In genomic region chr19:25856344-25856743, GRCm38 (mm10) we compare ENCODE assay signal across 14 mouse cellular contexts.
DNase-seq lines count a peak whose midpoint lies in the region; ATAC-seq lines count a peak whose summit lies in the region.
"Had no signal": no experiment of that assay in that cellular context is flagged by ENCODE, and none has a peak within 500 bp of the region (broad histone marks: within the 10 kb centered on the region; RNA-seq: fewer than 3 reads in every experiment).

No protein-coding gene starts in this region.

- H3K27ac ChIP-seq in embryonic facial prominence, embryonic 11.5 days (replicated peaks; ENCODE audit: low read depth, low read length): no peak overlapping the region
- no peak overlapping the region for H3K27ac ChIP-seq in embryonic facial prominence, embryonic 10.5 days (replicated peaks)
- peak overlapping the region; percentile 42; the same call in 1 of the 2 replicates for H3K27ac ChIP-seq in intestine, embryonic 15.5 days
- peak overlapping the region; percentile 89 for H3K27ac ChIP-seq in stomach, embryonic 15.5 days
- no peak overlapping the region for H3K27ac ChIP-seq in hindbrain, embryonic 14.5 days
- H3K27ac ChIP-seq: liver, embryonic 14.5 days; midbrain, embryonic 10.5 days had no signal

- H3K4me2 ChIP-seq in embryonic facial prominence, embryonic 11.5 days (ENCODE audit: low read depth, low read length): no peak overlapping the region
- H3K4me2 ChIP-seq in intestine, embryonic 15.5 days (replicated peaks): no peak overlapping the region
- no peak overlapping the region for H3K4me2 ChIP-seq in stomach, embryonic 15.5 days
- H3K4me2 ChIP-seq in hindbrain, embryonic 14.5 days (replicated peaks): no peak overlapping the region

- H3K4me1 ChIP-seq in embryonic facial prominence, embryonic 11.5 days (ENCODE audit: control insufficient read depth, insufficient read depth, low read length): no peaks in the 10 kb centered on the region
- H3K4me1 ChIP-seq in embryonic facial prominence, embryonic 10.5 days: peaks cover 4% of the 10 kb centered on the region; the same call in 1 of the 2 replicates
- no peaks in the 10 kb centered on the region for H3K4me1 ChIP-seq in intestine, embryonic 15.5 days (replicated peaks)
- no peaks in the 10 kb centered on the region for H3K4me1 ChIP-seq in stomach, embryonic 15.5 days
- no peaks in the 10 kb centered on the region for H3K4me1 ChIP-seq in hindbrain, embryonic 14.5 days (replicated peaks; ENCODE audit: control insufficient read depth, insufficient read depth, low read length)

- 52% methylated on average over 4 of the region's 4 CpGs for WGBS in embryonic facial prominence, embryonic 11.5 days
- 72% methylated on average over 4 of the region's 4 CpGs for WGBS in embryonic facial prominence, embryonic 10.5 days
- WGBS in intestine, embryonic 15.5 days: 19% methylated on average over 4 of the region's 4 CpGs
- WGBS in stomach, embryonic 15.5 days: 25% methylated on average over 4 of the region's 4 CpGs
- 87% methylated on average over 4 of the region's 4 CpGs for WGBS in hindbrain, embryonic 14.5 days

- H3K4me3 ChIP-seq in embryonic facial prominence, embryonic 11.5 days (ENCODE audit: low read depth, low read length): no peak overlapping the region
- H3K4me3 ChIP-seq in embryonic facial prominence, embryonic 10.5 days: no peak overlapping the region
- H3K4me3 ChIP-seq in intestine, embryonic 15.5 days (replicated peaks): no peak overlapping the region
- H3K4me3 ChIP-seq in stomach, embryonic 15.5 days (replicated peaks): no peak overlapping the region
- H3K4me3 ChIP-seq in hindbrain, embryonic 14.5 days (replicated peaks; ENCODE audit: low read length): no peak overlapping the region
- H3K4me3 ChIP-seq: erythroblast, embryonic 14.5 days; midbrain, embryonic 10.5 days had no signal

- no peaks in the 10 kb centered on the region for H3K36me3 ChIP-seq in embryonic facial prominence, embryonic 11.5 days (replicated peaks; ENCODE audit: control insufficient read depth, insufficient read depth, low read depth, low read length)
- H3K36me3 ChIP-seq in embryonic facial prominence, embryonic 10.5 days (replicated peaks): no peaks in the 10 kb centered on the region
- no peaks in the 10 kb centered on the region for H3K36me3 ChIP-seq in intestine, embryonic 15.5 days
- no peaks in the 10 kb centered on the region for H3K36me3 ChIP-seq in stomach, embryonic 15.5 days
- H3K36me3 ChIP-seq in hindbrain, embryonic 14.5 days (replicated peaks; ENCODE audit: control insufficient read depth, insufficient read depth): no peaks in the 10 kb centered on the region
- H3K36me3 ChIP-seq: midbrain, embryonic 10.5 days had no signal

- H3K9ac ChIP-seq in embryonic facial prominence, embryonic 11.5 days (replicated peaks; ENCODE audit: low read length): no peak overlapping the region
- H3K9ac ChIP-seq in intestine, embryonic 15.5 days: no peak overlapping the region
- no peak overlapping the region for H3K9ac ChIP-seq in stomach, embryonic 15.5 days
- no peak overlapping the region for H3K9ac ChIP-seq in hindbrain, embryonic 14.5 days
- H3K9ac ChIP-seq: liver, embryonic 14.5 days had no signal

- DNase-seq in embryonic facial prominence, embryonic 11.5 days (ENCODE audit: low spot score): peak; percentile 59
- DNase-seq in embryonic facial prominence, embryonic 10.5 days (ENCODE audit: low spot score): no peak
- DNase-seq in kidney, postnatal 10 days: peak; percentile 51
- no peak for DNase-seq in adrenal gland, adult 18-20 months (ENCODE audit: low spot score in 2 of 2)
- no peak for DNase-seq in hindbrain, embryonic 14.5 days (ENCODE audit: low spot score)
- DNase-seq: cerebellum, adult 9-10 months; heart, adult 18-20 months; thymus, postnatal 4 days had no signal

- H3K27me3 ChIP-seq in embryonic facial prominence, embryonic 11.5 days (ENCODE audit: control insufficient read depth, insufficient read depth, low read length): no peaks in the 10 kb centered on the region
- no peaks in the 10 kb centered on the region for H3K27me3 ChIP-seq in embryonic facial prominence, embryonic 10.5 days (replicated peaks; ENCODE audit: low read depth, poor library complexity, severe bottlenecking)
- H3K27me3 ChIP-seq in intestine, embryonic 15.5 days (replicated peaks): no peaks in the 10 kb centered on the region
- no peaks in the 10 kb centered on the region for H3K27me3 ChIP-seq in stomach, embryonic 15.5 days (replicated peaks)
- no peaks in the 10 kb centered on the region for H3K27me3 ChIP-seq in hindbrain, embryonic 14.5 days (ENCODE audit: control insufficient read depth, insufficient read depth, low read length)

- ATAC-seq in embryonic facial prominence, embryonic 11.5 days (replicated peaks; ENCODE audit: insufficient number of reproducible peaks, low FRiP score, low TSS enrichment, low read depth): no peak
- peak; percentile 91 for ATAC-seq in intestine, embryonic 15.5 days
- ATAC-seq in stomach, embryonic 15.5 days (ENCODE audit: insufficient read depth, low FRiP score, low read depth): peak; percentile 87
- ATAC-seq in hindbrain, embryonic 14.5 days (ENCODE audit: low FRiP score): no peak
- no peak for ATAC-seq in CD4-positive, CD25-positive, alpha-beta regulatory T cell, adult 4 months

- no peaks in the 10 kb centered on the region for H3K9me3 ChIP-seq in embryonic facial prominence, embryonic 11.5 days (replicated peaks; ENCODE audit: control insufficient read depth, low read length)
- no peaks in the 10 kb centered on the region for H3K9me3 ChIP-seq in embryonic facial prominence, embryonic 10.5 days
- H3K9me3 ChIP-seq in intestine, embryonic 15.5 days: no peaks in the 10 kb centered on the region
- no peaks in the 10 kb centered on the region for H3K9me3 ChIP-seq in stomach, embryonic 15.5 days
- no peaks in the 10 kb centered on the region for H3K9me3 ChIP-seq in hindbrain, embryonic 14.5 days (ENCODE audit: control insufficient read depth, low read length)
- H3K9me3 ChIP-seq: midbrain, embryonic 10.5 days had no signal

Comparison
In these comparisons a context has a peak if more than half of its experiments do, and no peak if none do; other contexts are left out.
1. DNase-seq: peak in embryonic facial prominence, embryonic 11.5 days (single experiment) and kidney, postnatal 10 days (single experiment); none in embryonic facial prominence, embryonic 10.5 days (single experiment), adrenal gland, adult 18-20 months (0 of 2) and hindbrain, embryonic 14.5 days (single experiment).
2. ATAC-seq: peak in intestine, embryonic 15.5 days (single experiment) and stomach, embryonic 15.5 days (single experiment); none in embryonic facial prominence, embryonic 11.5 days (single experiment), hindbrain, embryonic 14.5 days (single experiment) and CD4-positive, CD25-positive, alpha-beta regulatory T cell, adult 4 months (single experiment).
3. H3K27ac ChIP-seq: peak in intestine, embryonic 15.5 days (single experiment) and stomach, embryonic 15.5 days (single experiment); none in embryonic facial prominence, embryonic 11.5 days (single experiment), embryonic facial prominence, embryonic 10.5 days (single experiment) and hindbrain, embryonic 14.5 days (single experiment).